Mouse (Mus musculus) G1E (cell line): ENCODE measurements around the gene Il17f.
"Not testable (repeated sequence)": the region's sequence is repeated elsewhere in the genome, so short reads cannot be mapped to it uniquely, and the experiment has no call there.

Experiments
- CTCF ChIP-seq: IDR thresholded peaks from 2 replicates; pipeline ENCODE4 v1.5.1; 2012; ENCODE audit warnings: low read depth, low read length, inconsistent platforms, mixed read lengths
- GATA1 ChIP-seq: IDR thresholded peaks from 2 replicates; pipeline ENCODE4 v1.6.1; 2012; ENCODE audit warnings: borderline replicate concordance, low read length, inconsistent platforms, mixed read lengths
- GATA2 ChIP-seq: IDR thresholded peaks from 2 replicates; pipeline ENCODE4 v1.6.1; 2012; ENCODE audit warnings: low read depth, low read length, inconsistent platforms, borderline replicate concordance
- POLR2AphosphoS5 ChIP-seq: IDR thresholded peaks from 2 replicates; pipeline ENCODE4 v1.6.1; 2012; ENCODE audit warnings: low read depth, low read length, inconsistent platforms; ENCODE audit not compliant: insufficient replicate concordance
- TAL1 ChIP-seq: conservative IDR thresholded peaks from 2 replicates; pipeline ENCODE4 v1.6.1; 2012; ENCODE audit warnings: low read depth, low read length, inconsistent platforms, mixed read lengths

DNA sequence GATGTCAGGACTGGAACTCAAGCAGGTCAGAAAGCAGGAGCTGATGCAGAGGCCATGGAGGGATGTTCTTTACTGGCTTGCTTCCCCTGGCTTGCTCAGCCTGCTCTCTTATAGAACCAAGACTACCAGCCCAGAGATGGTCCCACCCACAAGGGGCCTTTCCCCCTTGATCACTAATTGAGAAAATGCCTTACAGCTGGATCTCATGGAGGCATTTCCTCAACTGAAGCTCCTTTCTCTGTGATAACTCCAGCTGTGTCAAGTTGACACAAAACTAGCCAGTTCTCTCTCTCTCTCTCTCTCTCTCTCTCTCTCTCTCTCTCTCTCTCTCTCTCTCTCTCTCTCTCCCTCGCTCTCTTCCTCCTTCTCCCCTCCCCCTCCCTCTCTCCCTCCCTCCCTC is at the start of gene Il17f:
- TF ChIP-seq CTCF, GATA1, POLR2AphosphoS5, TAL1, GATA2: not testable (repeated sequence)
